Mouse (Mus musculus) Muller cell, postnatal 12 days (primary cell): ENCODE measurements around the gene Tspan17.

Experiments used
- DNase-seq: peaks from one replicate; pipeline ENCODE4 v3.0.0-alpha.2; 2015; ENCODE audit errors: inconsistent ontology term

Tspan17 gene

DNA sequence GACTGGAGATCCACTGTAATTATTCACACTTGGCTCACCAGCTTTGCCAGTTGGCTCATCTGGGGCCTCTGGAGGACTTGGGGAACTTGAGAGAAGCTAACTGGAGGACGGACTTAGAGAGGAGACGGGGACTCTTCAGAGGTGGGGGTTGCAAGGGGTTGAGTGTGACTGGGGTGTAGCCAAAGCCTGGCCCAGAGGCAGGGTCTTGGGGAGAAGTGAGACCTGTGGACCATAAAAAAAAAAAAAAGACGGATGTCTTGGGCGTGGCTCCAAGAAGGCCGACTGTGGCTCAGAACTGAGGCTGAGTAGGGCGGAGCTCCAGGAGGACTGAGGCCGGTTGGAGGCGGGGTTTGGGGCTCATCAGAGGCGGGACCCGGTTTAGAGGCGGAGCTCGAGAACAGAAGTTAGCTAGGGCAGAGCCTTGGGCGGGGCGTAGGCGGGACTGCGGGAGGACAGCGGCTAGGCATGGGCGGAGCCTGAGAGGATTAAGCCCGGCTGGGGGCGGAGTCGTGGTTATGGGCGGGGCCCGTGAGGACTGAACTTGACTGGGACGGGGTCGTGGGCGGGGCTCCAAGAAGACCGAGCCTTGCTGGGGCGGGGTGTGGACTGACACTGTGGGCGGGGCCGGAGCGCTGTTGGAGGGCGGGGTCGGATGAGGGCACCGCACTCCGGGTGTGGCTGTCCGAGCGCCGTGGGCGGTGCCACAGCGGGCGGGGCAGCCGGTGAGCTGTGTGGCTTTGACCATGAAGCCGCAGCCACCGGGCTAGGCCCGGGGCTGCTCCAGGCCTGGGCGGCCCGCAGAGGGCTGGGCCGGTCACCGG, at the start of gene Tspan17:
TSS of gene Tspan17 (plus strand) at position 638 of the 821 bp plus-strand sequence.
- DNase-seq: peak; percentile 100

DNA sequence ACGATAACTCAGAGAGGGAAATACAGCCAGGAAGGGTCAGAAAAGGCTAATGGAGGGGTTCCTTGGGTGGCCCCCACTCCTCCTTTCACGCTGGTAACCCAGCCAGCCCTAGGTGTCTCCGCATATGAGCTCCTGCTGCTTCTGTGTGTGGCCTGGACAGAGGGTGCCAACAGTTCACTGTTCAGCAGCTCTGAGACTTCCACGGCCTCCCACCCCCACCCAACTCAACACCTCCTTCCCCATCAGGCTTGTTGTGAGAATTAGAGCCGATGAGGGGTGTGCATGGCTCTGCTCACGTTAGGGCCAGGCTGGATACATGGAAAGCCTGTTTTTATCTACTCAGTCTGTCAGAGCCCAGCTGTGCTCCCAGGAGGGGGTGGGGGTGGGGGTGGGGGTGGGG, 43.1 kb upstream of the Tspan17 start:
- DNase-seq: no peak

- DNase-seq: peak; percentile 39
Observed at GRCm38 (mm10) chr13:54746896-54747295, 42.3 kb upstream of the Tspan17 start.

DNA sequence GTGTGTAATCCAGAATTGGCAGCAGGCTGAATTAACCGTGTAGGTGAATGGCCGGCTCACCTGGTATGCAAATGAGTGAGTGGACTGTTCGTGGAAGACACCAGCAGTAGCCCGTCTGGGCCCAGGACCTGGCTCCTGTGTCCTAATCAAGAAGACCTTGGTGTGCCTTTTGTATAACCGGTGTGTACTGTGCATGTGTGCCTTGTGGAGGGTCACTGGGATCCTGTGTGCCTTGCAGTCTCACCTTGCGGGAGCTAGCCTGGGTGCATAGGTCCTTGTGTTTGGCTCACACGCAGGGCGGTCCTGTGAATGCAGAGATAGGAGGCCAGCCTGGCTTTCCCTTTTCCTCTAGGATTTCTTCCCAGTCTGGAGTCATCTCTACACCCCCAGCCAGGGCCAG, 41.0 kb upstream of the Tspan17 start:
- DNase-seq: no peak

DNA sequence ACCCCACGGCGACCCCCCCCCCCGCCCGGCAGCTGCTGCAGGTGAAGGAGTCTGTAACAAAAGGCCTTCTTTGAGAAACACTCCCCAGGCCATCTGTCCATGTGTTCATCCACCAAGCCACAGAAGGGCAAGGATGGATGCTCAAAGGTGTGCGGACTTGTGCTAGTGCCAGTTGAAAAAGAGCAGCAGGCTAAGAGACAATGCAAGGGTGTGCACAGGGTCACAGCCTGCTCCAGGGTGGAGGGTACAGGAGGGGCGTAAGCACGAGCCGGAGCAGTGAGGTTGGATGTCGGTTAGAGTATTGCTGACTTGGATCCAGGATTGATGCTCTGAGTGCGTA, 40.5 kb upstream of the Tspan17 start:
- no peak for DNase-seq

GRCm38 (mm10) chr13:54749061-54749863, 39.9 kb upstream of the Tspan17 start:
- peak; percentile 61 for DNase-seq

- DNase-seq: peak; percentile 36
Observed at GRCm38 (mm10) chr13:54749864-54750411, 39.2 kb upstream of the Tspan17 start, which contains the start of gene Gprin1. Gene Gprin1, minus strand, starts transcription at chr13:54749874.

DNA sequence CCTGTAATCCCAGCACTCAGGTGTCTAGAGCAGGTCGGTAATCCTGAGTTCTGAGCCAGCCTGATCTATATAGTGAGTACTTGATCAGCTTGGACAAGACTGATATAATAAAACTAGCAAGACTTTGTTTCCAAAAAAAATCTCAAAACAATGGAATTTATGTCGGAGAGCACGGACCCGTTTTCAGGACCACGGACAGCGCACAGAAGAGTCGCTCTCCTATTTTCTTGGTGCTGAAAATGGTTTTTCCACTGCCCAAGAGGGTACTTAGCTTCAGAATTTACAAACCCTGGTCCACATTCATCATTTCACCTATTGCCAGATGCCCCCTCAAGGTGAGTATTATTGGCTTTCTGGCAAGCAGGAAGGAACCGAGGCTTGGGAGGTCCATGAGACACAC, 38.5 kb upstream of the Tspan17 start:
- no peak for DNase-seq

DNA sequence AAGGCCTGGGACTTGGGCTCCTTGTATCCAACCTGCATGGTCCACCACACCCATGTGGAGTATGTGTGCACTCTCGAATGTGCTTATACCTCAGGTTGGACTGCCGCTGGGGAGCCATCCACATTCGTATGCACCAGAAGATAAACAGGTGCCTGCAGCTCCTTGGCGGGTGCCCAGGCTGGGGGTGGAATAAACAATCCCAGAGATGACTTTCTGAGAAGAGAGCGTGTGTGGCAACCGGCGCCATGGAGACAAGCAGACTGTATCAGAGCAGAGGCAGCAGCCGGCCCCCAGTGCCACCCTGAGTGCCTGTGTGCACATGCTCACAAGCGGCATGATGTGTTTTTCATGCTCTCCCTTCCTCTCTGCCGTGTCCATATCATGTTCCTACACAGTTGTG, 36.5 kb upstream of the Tspan17 start:
- no peak for DNase-seq

GRCm38 (mm10) chr13:54753733-54754132, 35.4 kb upstream of the Tspan17 start:
- DNase-seq: no peak

- DNase-seq: no peak
Observed at GRCm38 (mm10) chr13:54754169-54755080, 34.8 kb upstream of the Tspan17 start.

DNA sequence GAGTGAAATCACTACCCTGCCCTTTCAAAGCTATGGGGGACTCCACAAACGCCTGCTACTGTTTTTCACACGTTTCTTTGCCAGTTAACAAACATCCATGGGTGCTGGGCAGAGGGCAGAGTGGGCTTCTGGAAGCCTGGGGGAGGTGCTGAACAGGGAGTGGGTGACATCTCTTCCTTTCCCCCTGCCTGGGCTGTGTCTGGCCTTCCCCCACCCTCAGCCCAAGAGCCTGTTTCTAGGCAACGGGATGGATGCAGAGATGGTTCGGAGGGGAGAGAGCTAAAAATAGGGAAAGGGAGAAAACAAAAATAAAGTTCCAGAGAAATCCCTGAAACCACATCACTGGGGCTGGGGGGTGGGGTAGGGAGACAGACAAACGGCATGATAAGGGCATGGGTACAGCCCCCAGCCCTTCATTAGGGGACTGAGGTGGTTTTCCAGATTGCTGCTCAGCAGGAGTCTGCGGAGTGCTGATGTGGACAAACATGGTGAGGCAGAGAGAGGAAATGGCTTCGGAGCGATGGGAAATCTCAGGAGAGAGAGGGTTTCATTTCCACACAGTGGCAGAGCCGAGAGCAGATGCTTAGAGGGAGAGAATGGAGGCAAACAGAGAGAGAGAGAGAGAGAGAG, 33.9 kb upstream of the Tspan17 start:
- DNase-seq: no peak

DNA sequence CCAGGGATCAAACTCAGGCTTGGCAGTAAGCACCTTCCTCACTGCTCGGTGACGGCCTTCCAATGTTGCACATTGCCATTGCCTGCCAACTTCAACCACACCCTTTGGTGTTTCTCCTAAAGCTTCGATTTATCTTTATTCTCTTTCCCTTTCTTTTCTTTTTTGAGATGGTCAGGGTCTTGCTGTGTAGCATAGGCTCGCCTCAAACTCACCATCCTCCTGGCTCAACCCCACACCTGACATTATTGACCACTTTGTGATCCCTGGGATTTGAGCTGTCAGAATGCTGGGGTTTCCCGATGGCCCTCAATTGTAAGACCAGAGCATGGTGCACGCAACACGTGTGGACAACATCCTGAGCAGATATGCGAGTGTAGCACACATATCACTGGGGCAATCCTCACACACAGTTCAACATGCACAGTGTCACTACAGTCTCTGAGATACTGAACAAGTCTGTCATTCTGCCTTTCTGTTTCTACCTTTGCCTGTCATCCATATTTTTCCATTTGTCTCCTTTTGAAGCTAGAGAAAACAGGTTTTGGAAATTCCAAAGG, 32.9 kb upstream of the Tspan17 start:
- no peak for DNase-seq

DNA sequence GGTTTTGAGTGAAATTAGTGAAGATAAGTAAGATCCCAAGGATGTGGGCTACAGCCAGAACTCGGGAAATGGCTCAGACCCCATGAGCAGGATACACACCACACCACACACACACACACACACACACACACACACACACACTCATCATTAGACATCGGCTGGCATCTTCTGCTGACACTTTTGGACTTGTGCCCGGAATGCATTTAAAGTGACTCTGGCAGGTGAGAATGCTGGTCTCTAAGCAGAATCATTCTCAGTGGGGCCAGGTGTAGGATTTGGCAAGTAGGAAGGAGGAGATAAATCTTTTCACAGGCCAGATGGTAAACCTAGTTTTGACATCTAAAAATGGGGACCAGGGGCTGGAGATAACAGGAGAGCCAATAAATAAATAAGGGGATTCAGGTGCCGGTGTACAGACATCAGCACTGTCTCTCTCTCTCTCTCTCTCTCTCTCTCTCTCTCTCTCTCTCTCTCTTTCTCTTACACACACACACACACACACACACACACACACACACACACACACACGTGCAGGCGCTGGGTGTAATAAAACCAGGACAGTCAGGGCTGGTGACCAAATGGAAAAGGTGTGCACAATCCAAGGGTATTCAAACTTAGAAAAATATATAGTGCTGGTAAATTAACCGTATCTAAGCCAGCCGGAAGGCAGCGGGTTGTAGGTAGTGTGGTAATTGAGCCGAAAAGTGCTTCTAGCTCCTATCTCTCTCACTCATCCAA, 31.9 kb upstream of the Tspan17 start:
- no peak for DNase-seq

- DNase-seq: peak; percentile 89
Observed at GRCm38 (mm10) chr13:54758045-54758755, 31.0 kb upstream of the Tspan17 start.

DNA sequence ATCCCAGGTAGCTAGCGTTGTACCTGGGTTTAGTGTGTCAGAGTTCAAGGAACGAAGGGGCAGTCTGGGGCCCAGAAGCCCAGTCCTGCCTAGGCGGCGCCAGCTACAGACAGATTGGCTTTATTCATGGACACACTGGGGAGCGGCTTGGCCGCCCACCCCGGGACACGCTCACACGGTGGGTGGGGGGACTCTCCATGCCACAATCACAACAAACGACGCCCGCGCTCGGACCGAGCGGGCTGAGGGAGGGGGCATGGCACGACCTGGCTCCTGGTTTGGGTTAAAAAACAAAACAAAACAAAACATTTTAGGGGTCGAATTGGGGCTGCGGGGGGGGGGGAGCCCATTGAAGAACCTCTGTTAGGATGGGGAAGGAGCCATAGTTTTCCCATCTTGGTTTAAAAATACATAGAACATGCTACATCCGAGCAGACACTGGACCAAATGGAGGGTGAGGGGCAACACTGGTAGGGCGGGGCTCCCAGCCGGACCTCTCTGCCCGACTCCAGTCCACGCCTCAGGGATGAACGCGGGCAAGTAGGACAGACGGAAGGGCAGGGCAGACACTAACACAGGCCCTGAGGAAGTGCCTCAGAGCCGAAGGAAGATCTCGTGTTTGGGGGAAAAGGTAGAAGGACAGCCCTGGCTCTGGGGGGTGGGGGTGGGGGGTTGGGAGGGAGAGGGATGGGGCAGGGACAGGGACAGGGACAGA, 30.3 kb upstream of the Tspan17 start:
- no peak for DNase-seq

- DNase-seq: no peak
Observed at GRCm38 (mm10) chr13:54759496-54759895, 29.7 kb upstream of the Tspan17 start.

GRCm38 (mm10) chr13:54760164-54760795, 28.9 kb upstream of the Tspan17 start:
- DNase-seq: no peak
